Mouse (Mus musculus) left cerebral cortex, postnatal 14 days (tissue): ENCODE measurements at regions not wholly inside any gene's neighbourhood (a gene's known extent, or its start where the extent isn't known, plus 50 kb on each side); places are given as distances from the start of the nearest gene placed in this dataset.

ENCODE experiments used
- DNase-seq, 2 experiments: peaks; one replicate each; pipeline ENCODE4 v3.0.0; 2021 to 2022; ENCODE audit warnings: low spot score in 2 of 2, mixed read lengths in 1 of 2
- intact Hi-C: fragments of 180-260 bp; cut with DNase I; formaldehyde crosslinking; loops from one replicate; pipeline ENCODE4 v1.15.1; 2025

DNA sequence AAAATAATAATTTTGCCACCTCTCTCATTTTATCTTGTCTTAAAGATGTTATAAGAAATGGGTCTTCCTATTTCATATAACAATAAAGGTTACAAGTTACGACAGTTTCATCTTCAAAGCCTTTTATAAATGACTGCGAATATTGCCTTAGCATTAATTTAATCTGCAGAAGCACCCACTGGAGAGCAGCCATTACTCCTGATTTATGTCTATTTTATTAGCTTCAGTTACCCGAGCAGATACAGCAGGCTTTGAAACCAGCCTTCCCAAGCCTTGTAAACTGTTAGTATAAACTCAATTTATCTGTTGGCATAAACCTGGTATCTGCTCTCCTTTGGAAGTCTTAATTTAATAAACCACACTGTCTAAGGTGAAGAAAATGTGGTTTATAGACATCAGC is 2851.6 kb upstream of the Gm6569 start:
- no peak for DNase-seq
- intact Hi-C loops: no loop called here

DNA sequence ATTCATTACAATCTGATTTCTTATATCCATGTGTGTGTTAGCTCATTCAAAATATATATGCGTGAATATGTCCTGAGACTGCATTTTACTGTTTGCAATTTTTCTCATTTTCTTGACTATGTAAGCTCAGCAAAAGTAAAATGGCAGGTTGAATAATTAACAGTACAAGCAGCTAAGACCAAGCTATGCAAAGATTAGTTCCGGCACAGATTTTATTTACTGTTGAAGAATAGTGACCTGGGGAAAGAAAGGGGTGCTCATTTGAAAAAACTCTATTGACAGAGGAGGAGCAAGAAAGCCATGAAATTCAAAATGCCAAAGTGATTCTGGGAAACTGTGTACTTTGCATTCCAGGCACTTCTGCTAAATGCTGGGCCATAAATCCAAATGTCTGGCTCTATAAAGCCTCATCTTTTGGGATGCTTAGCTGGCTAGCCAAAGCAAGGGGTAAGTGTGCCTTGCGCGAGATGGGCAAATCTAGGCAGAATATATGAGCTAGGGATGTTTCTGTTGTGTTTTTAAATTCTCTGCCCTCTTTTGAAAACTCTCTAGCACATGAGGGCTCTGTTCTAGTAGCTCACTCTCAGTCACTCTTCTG is 2846.3 kb upstream of the Gm6569 start:
- intact Hi-C loops: no loop called here
- DNase-seq: no peak

DNA sequence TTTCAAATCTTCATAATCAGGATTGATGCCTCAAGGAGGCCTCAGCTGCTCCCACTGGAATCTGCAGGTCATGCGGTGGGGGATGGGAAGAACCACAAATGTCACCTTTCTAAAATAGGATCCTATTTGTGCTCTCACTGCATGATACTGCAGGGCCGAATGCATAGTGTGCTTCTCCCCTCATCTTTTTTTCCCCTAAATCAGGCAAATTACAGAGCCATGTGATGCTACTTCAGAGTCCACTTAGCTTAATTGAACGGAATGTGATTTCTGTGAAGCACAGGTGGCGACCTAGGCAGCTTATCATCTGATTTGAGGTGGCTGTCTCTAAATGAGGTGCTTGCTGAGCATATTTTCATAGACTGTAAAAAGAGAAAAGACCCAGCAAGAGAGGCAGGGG is 2841.0 kb upstream of the Gm6569 start:
- intact Hi-C loops: no loop called here
- no peak for DNase-seq

DNA sequence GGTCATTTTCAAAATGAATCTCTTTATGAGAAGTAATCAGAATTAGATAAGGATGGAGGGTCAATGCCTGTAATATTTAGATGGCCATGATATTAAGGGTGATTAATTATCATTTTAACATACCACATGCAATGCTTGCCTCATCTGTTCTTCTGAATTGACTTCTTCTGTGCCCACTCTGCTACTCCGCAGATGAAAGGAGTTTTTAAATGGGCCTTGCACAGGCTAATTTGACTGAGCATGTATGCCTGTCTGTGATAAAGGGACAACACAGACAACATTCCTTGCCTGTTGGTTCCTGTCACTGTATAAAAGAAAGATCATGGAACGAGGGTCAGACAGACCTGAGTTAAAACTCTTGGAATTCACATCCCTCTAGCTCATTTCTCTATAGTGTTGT is 2824.0 kb upstream of the Gm6569 start:
- DNase-seq: no peak
- intact Hi-C loops: no loop called here

DNA sequence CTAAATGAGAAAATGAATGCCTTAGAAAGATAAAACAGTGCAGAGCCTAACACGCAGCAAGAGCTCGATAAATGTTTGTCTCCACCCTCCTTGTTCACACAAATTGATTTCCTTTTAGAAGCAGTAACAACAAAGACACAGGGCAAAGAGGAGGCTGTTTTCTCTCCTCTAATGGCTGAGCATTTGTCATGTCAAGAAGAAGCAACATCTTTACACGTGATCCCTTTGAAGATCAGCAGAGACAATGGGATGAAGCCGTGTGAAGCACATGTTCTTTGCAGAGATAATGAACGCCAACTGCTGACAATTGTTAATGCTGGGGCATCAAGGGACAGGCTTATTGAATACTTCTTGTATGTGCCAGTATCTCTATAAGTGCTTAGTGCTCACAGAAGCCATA is 2823.6 kb upstream of the Gm6569 start:
- no peak for DNase-seq
- intact Hi-C loops: no loop called here

DNA sequence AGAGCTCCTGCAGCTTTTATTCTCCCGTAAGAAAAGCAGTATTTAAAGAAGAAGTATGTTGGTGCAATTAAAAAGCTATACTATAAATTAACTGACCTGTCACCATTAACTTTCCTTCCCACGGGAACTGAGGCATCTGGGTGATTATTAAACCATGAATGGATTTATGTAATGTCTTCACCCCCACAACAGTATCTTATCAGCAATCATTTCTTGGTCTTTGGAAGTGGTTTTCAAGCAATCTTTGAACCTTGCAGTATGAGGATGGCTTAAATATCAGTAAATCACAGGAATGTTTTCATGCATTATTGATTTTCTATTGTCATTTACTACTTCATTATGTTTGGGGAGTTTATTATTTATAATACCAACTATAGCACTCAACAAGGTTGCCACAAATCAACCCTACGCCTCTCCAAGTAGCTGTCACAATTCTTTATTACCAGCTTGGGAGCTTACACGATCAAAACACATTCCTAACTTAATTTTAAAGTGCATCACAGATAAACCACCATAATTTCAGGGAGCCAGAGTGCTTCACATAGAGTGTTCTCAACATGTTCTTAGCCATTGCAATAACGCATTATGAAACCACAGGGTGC is 2780.0 kb upstream of the Gm6569 start:
- DNase-seq: no peak
- intact Hi-C loops: no loop called here

DNA sequence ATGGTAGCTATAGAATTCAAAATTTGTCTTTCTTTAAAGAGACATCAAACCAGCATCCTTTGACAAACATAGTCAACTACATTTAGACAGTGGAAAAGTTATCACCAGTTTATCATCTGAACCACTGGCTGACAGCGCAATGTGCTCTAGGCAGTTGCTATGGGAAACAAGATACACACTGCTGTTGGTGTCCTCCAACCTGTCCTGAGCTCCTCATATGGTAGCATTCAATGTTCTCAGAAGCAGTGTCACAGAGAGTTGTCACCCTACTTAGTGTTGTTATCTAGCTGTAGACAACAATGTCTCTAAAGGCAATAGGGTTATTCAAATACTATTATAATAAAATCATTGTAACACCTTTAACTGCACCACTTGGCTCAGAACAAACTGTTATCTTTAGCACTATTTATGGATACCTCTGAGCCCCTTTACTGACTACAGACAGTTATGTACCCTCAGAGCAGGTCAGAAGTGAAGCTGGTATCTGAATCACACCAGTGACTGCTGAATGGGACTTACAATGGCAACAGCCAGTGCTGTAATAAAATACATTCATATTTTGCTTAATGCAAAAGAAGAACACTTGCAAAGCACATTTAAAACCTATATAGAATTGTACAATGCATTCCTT is 2747.9 kb upstream of the Gm6569 start:
- intact Hi-C loops: no loop called here

DNA sequence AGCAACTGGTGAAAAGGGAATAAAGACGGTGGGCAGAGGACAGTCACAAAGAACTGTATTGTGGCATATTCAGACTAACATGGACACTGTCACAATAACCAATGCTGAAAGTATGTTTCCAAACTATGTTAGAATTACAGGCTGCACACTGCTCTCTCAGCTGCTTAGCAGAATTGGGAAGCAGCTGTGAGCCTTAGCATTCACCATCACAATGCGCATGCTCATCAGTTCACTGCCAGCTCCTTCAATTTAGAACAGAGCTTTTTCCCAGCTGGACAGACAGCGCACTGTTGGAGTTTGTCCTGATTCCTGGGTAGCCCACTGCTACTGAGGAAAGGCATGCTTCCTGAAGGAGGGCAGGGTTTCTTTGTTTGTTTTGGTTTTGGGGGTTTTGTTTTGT is 2735.2 kb upstream of the Gm6569 start:
- intact Hi-C loops: no loop called here
- peak; percentile 45 to 55 for DNase-seq

More for the DNA sequence above, 2747.9 kb upstream of the Gm6569 start:
- no peak for DNase-seq

DNA sequence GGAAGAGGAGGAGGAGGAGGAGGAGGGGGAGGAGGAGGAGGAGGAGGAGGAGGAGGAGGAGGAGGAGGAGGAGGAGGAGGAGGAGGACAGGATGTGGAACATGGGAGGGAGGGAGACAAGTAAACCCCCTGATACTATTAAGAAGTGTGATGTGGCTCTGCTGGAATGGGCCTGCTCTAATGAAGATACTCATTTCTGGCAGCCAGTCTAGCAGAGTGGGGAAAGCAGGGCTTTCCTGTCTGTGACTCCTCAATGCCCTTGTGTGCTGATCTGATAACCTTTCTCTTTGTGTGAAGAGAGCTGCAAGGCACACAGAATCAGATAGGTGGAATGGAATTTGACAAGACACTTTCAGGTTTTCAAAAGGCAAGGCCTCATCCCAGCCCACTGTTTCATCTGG is 2704.6 kb upstream of the Gm6569 start:
- no peak for DNase-seq
- intact Hi-C loops: no loop called here

DNA sequence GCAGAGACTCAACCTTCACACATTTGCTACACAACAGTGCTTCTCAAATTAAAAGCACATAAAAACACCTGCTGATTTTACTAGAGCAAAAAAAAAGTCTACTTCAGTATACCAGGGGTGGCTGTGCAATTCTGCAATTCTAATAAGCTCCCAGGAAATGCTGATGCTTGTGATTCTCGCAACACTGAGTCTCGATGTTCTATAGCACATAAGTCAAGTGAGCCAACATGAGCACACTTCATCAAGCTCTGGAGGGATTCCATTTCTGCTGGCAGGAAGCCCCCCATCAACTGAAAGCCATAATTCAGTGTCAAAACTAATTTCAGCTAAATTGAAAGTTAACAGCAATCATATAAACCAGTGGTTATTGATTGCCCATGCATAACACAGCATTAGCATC is 2676.7 kb upstream of the Gm6569 start:
- intact Hi-C loops: no loop called here
- DNase-seq: no peak

DNA sequence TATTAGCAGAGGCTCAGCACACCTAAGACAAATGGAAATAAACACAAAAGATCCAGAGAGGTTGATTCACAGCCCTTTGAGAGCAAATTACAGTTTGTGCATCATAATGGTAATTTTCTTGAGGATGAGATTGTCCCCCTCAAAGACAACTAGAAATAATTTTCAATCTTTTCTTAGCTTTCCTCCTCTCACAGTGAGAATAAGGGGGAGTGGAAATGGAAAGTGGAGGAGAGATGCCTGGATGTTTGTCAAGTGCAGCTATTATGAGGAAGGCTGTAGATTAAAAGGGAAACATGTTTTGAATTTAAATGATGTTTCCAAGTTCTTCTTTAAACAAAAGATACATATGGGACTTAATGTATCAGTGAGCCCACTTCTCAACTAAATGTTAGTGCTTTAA is 2672.3 kb upstream of the Gm6569 start:
- DNase-seq: peak in 1 of 2 experiments; percentile 6
- intact Hi-C loops: no loop called here

DNA sequence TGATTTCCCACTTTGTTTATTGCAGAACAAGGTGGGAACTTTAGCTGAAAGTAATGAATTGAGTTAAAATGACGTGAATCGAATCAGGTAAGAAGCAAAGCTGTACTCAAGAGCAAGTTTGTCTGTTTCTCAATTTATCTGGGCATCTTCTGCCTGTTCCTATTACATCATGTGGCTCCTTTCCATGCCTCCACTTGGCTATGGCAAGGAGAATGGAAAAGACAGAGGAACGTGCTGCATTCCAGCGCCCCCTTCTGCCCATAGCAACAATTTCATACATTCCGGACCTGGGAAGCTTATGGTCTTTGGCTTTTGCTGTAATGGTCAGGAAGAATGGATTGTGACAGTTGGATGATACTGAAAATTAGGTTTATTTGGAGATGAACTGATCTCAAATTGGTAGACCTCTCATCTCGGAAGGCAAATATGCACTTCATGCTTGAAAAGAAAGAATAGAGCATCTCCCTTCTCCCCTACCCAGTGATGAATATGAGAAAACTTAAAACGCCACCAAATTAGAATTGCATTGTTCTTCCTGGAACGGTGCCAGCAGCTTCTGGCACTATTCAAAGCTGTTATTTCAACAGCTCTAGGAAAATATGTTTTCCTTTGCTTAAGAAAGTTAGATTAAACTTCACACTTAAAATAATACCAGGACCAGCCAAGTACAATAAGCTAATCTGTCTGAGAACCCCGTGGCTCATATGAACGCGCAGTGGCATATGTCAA is 2639.2 kb upstream of the Gm6569 start:
- DNase-seq: peak; percentile 65 to 81
- intact Hi-C loops: loop anchor here (10.0 kb wide), 1 partner anchor 260 kb away; no protein-coding TSS in a partner anchor

DNA sequence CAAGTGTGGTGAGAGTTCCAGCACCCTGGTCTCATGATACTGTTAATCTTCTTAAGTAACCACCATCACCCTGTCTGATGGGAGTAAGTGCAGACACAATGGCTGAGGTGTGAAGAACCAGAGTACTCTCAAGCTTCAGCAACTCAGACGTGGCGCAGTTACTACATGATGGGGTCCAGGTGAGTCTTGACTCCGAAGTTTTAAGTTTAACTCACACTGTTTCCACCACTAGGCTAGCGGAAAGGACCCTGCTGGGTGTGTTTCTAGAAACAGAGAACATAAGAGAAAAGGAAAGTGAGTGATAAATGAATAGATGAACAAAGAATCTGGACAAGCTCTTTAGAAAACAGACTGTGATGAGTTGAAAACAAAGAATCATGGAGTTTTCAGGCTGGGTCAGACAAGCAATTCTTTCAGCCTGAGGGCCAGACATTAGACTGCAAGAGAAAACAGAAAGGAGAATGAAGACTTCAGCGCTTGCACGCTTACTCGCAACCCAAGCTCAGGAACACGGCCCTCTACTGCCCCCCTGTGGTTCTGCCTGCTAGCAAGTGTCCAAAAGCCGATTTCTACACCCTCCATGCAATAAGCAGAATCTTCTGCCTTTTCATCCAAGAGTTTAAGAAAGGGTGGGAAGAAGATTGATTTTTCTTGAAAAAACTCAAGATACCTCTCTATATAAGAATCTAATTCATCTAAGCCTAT is 2593.6 kb upstream of the Gm6569 start:
- DNase-seq: peak; percentile 92 to 95
- intact Hi-C loops: no loop called here

DNA sequence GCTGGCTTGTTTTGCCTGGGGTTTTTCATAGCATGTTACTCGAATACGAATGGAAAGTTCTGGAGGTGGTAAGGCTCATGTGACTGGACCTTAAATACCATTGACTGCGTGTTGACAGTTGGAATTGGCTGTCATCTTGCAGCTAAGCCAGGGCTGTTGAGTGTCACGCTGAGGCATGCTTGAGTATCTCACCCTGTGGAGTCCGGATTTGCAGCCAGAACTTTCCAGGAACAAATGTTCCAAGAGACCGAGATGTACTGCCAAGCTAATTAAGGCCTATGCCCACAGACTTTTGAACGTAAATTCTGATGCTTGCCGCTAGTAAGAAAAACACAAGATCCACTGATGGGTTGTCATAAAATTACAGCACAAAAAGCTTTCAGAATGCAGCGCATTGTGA is 2590.8 kb upstream of the Gm6569 start:
- DNase-seq: peak; percentile 25 to 70
- intact Hi-C loops: no loop called here

DNA sequence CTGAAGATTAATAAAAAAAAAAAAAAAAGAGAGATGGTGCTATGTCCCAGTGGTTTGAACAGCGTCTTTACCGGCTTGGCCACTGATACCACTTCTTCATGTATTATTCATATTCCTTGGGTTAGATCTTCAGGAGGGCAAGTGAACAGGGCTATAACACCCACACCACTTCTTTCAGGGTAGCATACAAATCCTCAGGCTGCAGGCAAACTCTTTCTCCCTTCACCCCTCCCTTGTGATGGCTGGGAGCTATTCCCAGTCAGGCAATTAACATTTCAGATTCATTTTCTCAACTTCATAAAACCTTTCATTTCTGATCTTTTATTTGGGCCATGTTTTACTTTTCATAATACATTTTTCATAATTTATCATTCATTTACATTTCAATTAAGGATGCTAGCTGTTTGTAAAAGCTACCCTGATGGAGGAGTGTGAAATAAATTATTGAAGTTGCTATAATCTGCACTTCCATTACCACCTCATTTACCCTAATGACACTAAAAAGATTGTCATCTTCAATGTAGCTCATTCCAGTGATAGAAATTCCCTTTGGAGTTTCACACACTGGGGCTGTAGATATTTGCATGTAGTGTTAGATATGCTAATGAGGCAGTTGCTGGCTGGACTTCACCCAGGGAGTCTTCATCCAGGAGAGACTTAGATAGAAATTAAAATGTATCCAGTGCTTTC is 2558.3 kb upstream of the Gm6569 start:
- DNase-seq: no peak
- intact Hi-C loops: no loop called here

DNA sequence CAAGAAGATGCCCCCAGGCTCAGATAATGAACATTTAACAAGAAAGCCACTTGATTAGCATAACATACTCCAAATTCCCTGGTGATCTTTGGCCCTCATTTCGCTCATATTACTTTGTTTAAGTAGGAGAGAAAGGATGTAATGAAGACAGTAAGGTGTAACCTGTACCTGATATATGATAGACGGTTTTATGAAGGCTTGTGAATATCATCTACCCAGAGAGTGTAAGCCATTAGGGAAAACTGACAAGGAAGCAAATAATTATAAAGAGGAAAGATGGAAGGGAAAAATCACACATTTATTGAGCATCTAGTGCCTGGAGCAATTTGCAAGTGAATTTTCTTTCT is 2557.8 kb upstream of the Gm6569 start:
- intact Hi-C loops: no loop called here
- no peak for DNase-seq

DNA sequence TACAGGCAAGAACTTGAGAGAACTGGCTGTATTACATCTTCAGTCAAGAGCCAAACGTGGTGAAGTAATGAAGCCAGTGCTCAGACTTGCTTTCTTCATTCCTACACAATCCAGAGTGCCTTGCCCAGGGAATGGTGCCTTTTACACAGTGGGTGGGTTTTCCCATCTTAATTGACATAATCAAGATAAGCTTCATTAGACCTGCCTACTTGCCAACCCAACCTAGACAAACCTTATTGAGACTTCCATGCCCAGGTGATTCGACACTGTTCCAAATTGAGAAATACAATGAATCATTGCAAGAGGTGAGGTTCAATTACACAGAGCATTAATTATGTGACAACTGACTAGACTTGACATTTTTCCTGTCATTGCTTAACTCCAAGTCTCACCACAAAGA is 2557.0 kb upstream of the Gm6569 start:
- intact Hi-C loops: no loop called here
- no peak for DNase-seq

DNA sequence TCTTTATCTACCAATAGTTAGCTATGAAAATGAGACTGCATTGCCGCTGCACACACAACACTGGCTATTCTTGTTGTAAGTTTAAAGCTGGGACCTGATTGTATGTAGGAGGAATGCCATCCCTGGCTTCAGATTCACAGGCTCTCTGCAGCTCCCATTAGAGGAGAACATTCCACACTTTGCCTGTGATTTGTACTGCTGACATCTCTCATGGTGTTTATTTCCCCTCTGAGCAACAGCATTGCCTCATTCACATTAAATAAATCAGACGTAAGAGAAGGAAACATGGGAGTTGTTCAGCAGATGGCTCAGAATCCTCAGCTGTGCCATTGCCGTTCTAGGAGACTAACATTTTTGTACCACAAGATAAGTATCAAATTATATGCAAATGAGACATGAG is 2550.6 kb upstream of the Gm6569 start:
- peak; percentile 3 to 14 for DNase-seq
- intact Hi-C loops: no loop called here

DNA sequence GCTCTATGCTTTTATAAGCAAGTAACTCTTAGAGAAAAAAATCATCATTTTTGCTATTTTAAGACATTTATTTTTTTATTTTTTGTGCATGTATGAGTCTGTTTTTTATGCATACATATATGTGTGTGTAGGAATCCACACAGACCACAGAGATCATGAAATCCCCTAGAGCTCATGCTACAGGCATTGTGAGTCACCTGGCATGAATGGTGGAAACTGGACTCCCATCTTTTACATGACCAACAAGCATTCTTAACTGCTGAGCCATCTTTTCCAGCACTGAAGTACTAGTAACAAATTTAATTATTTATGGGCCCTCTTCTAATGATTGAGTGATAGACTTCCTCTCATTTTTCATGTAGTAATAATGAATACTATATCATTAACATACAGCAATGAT is 2531.8 kb upstream of the Gm6569 start:
- no peak for DNase-seq
- intact Hi-C loops: no loop called here

DNA sequence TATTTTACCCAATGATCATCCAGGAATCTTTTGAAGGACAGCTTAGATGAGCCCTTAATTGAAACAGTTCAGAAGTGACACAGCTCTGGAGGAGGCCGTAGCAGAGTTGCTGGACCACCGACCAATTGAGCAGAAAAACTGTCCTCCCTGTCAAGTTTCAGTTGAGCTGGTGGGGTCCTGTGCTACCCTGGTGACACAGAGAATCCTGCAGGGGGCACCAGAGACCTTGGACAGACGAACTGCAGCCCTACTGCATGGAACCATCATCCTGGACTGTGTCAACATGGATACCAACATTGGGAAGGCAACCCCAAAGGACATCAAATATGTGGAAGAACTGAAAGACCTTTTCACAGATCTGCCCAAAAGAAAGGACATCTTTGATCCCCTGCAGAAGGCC is 2524.1 kb upstream of the Gm6569 start:
- DNase-seq: no peak
- intact Hi-C loops: loop anchor here (2.0 kb wide), 1 partner anchor 65 kb away; no protein-coding TSS in a partner anchor
